ENCODE assay signal across 8 mouse cellular contexts in genomic region chr19:11912037-11912532, GRCm38 (mm10). TPM values are rescaled to one million over a fixed set of nuclear protein-coding genes. Genes with fewer than 3 reads are reported as not detected.
A peak's percentile ranks its signal among the peaks of the same experiment; 100 is the strongest.
DNase-seq lines count a peak whose midpoint lies in the region; ATAC-seq lines count a peak whose summit lies in the region.

Patl1 (plus strand) TSS chr19:11912399.

- peak within 1 kb of the TSS; percentile 93 for H3K4me3 ChIP-seq in hindbrain, embryonic 16.5 days (ENCODE audit: low read length)
- H3K4me3 ChIP-seq in macrophage (ENCODE audit: inconsistent target), result peak within 1 kb of the TSS; percentile 76

- peak within 1 kb of the TSS; percentile 88 for H3K9ac ChIP-seq in hindbrain, embryonic 16.5 days (ENCODE audit: low read depth, low read length)

- 0 out of 2 replicates have a peak, but pooled peaks cover 3% of the 10 kb centered on the region for H3K36me3 ChIP-seq in hindbrain, embryonic 16.5 days (ENCODE audit: control insufficient read depth, insufficient read depth, low read length)
- peaks cover 11% of the 10 kb centered on the region; the same call in 1 of the 2 replicates for H3K36me3 ChIP-seq in macrophage (ENCODE audit: inconsistent target)

- H3K27ac ChIP-seq in hindbrain, embryonic 16.5 days (ENCODE audit: low read depth, low read length), result peak within 1 kb of the TSS; percentile 90
- peak within 1 kb of the TSS; percentile 96 for H3K27ac ChIP-seq in macrophage

- peak within 1 kb of the TSS; percentile 85 for H3K4me2 ChIP-seq in hindbrain, embryonic 16.5 days (ENCODE audit: low read length)

- H3K4me1 ChIP-seq in hindbrain, embryonic 16.5 days (ENCODE audit: control insufficient read depth, insufficient read depth, low read depth, low read length), result peaks cover 11% of the 10 kb centered on the region

- peaks cover 54% of the 10 kb centered on the region for H3K79me2 ChIP-seq in macrophage (ENCODE audit: inconsistent target)

- peak; percentile 86 for DNase-seq in WW6 (ENCODE audit: low read depth, low spot score)
- peak; percentile 95 to 97 for DNase-seq in cerebellum, postnatal 4 days (ENCODE audit: low spot score in 2 of 2)
- peak; percentile 98 for DNase-seq in gastrocnemius, adult 18-20 months (ENCODE audit: low spot score)
- DNase-seq in left cerebral cortex, adult 18-20 months (ENCODE audit: low spot score in 2 of 2), result peak; percentile 98
- peak; percentile 99 for DNase-seq in right cerebral cortex, adult 18-20 months
- DNase-seq in urinary bladder, postnatal 10 days (ENCODE audit: low spot score), result peak; percentile 95

- ATAC-seq in hindbrain, embryonic 16.5 days, result peak; percentile 98

- under 1% methylated on average over 38 of the region's 53 CpGs for WGBS in hindbrain, embryonic 16.5 days
- WGBS in macrophage (ENCODE audit: missing documents), result under 1% methylated on average over 39 of the region's 53 CpGs

- H3K9me3 ChIP-seq in hindbrain, embryonic 16.5 days (ENCODE audit: control insufficient read depth, low read length), result no peaks in the 10 kb centered on the region

- H3K27me3 ChIP-seq in hindbrain, embryonic 16.5 days (replicated peaks; ENCODE audit: control insufficient read depth, insufficient read depth, low read length), result no peaks in the 10 kb centered on the region

RNA-seq across cellular contexts. Expression of gene Patl1, which starts in this region (rescaled TPM):
- total RNA-seq in gastrocnemius, adult 18-20 months (2021), result 10 to 100 TPM; 23.6 to 27.3 TPM
- polyA plus RNA-seq in hindbrain, embryonic 16.5 days (2015; fragmentation: Nextera tagmentation; extraction: Ambion mirVana), result 14.8 and 16.4 TPM in 2 replicates
- total RNA-seq in left cerebral cortex, adult 18-20 months (2021), result 10 to 100 TPM; 20.4 to 22.4 TPM
- 100 to 1,000 TPM in 7 of 26 experiments, 10 to 100 TPM in 19; 52.9 to 143 (median 76.6) TPM for total RNA-seq in macrophage (2018; cell fraction: chromatin; rRNA removed)
- total RNA-seq in macrophage (2018; cell fraction: cytosol; rRNA removed), result 10 to 100 TPM; 36.3 to 59.5 (median 42.6) TPM
- total RNA-seq in macrophage (2018; cell fraction: nucleus; rRNA removed), result 100 to 1,000 TPM in 4 of 26 experiments, 10 to 100 TPM in 22; 47.0 to 118 (median 66.9) TPM
- 29.2 to 49.7 TPM (median 30.6 TPM) in 3 replicates for polyA plus RNA-seq in macrophage (2018)

Comparison
In these comparisons a context has a peak if more than half of its experiments do, and no peak if none do; other contexts are left out.
1. Peak in every context shown above with its lines: DNase-seq, ATAC-seq, H3K4me3 ChIP-seq and H3K27ac ChIP-seq.